Mouse (Mus musculus): ENCODE results near the gene Dop1b. TPM values are rescaled to one million over a fixed set of nuclear protein-coding genes. Genes with fewer than 3 reads are reported as not detected.
"Not testable (repeated sequence)": the region's sequence is repeated elsewhere in the genome, so short reads cannot be mapped to it uniquely, and the experiment has no call there.

Gene Dop1b
- total RNA-seq, 1 experiment, result 11.6 TPM

- Histone ChIP-seq H3K9me3 (ENCODE audit: control insufficient read depth, insufficient read depth, low read depth, low read length) (no peaks in the 10 kb centered on the region), H3K4me1 (ENCODE audit: control insufficient read depth in 2 of 2, insufficient read depth in 2 of 2, low read length in 2 of 2, poor library complexity in 1 of 2) (no peaks in the 10 kb centered on the region), H3K27ac (ENCODE audit: insufficient read depth, low read depth, low read length, poor library complexity, severe bottlenecking) (no peak overlapping the region), H3K9ac (ENCODE audit: insufficient read depth, low read depth, low read length, poor library complexity, severe bottlenecking) (no peak overlapping the region), H3K36me3 (ENCODE audit: control insufficient read depth, insufficient read depth, low read length, poor library complexity, severe bottlenecking) (peaks cover 4% of the 10 kb centered on the region; the same call in 1 of the 2 replicates), H3K4me3 (ENCODE audit: insufficient read depth in 1 of 2, low read depth in 1 of 2, low read length in 2 of 2, poor library complexity in 1 of 2, severe bottlenecking in 1 of 2) (no peak overlapping the region)
- in situ Hi-C loops (cut with MboI; ENCODE audit: low sequenced_read_pairs in 2 of 2, unreplicated experiment in 2 of 2), result loop anchor here in 1 of 2 experiments (10.0 kb wide), 1 partner anchor 93 kb away; the partner anchor contains the start of gene Cbr3
- no peak for DNase-seq (ENCODE audit: low read depth, low spot score)
- no peak for TF ChIP-seq CHD2 (IDR thresholded peaks at IDR 0.05; ENCODE audit: low read depth, low read length)
- no peak for TF ChIP-seq MAFK (IDR thresholded peaks at IDR 0.05; ENCODE audit: insufficient read depth, low read depth, low read length)
- no peak for TF ChIP-seq HCFC1 (IDR thresholded peaks at IDR 0.05; ENCODE audit: borderline replicate concordance, insufficient read depth, low read length)
- TF ChIP-seq ZC3H11A (IDR thresholded peaks at IDR 0.05; ENCODE audit: borderline replicate concordance, low read depth, low read length), result no peak
- TF ChIP-seq ZNF384 (IDR thresholded peaks at IDR 0.05; ENCODE audit: low read depth, low read length), result no peak
These were observed 65.7 kb downstream of the Dop1b start for GRCm38 (mm10) chr16:93777247-93777999.

GRCm38 (mm10) chr16:93778393-93778792, 66.7 kb downstream of the Dop1b start:
- H3K9me3 ChIP-seq (ENCODE audit: control insufficient read depth, insufficient read depth, low read depth, low read length); H3K9ac ChIP-seq (ENCODE audit: insufficient read depth, low read depth, low read length, poor library complexity, severe bottlenecking); DNase-seq (ENCODE audit: low read depth, low spot score); H3K36me3 ChIP-seq (ENCODE audit: control insufficient read depth, insufficient read depth, low read length, poor library complexity, severe bottlenecking); H3K27ac ChIP-seq (ENCODE audit: insufficient read depth, low read depth, low read length, poor library complexity, severe bottlenecking); H3K4me3 ChIP-seq (ENCODE audit: insufficient read depth in 1 of 2, low read depth in 1 of 2, low read length in 2 of 2, poor library complexity in 1 of 2, severe bottlenecking in 1 of 2); H3K4me1 ChIP-seq (ENCODE audit: control insufficient read depth in 2 of 2, insufficient read depth in 2 of 2, low read length in 2 of 2, poor library complexity in 1 of 2): not testable (repeated sequence)
- in situ Hi-C loops (cut with MboI; ENCODE audit: low sequenced_read_pairs in 2 of 2, unreplicated experiment in 2 of 2), result loop anchor here in 1 of 2 experiments (10.0 kb wide), 1 partner anchor 94 kb away; the partner anchor contains the start of gene Cbr3

- DNase-seq (ENCODE audit: low read depth, low spot score), result no peak
- in situ Hi-C loops (cut with MboI; ENCODE audit: low sequenced_read_pairs in 2 of 2, unreplicated experiment in 2 of 2), result loop anchor here in 1 of 2 experiments (10.0 kb wide), 1 partner anchor 95 kb away; the partner anchor contains the start of gene Cbr3
- Histone ChIP-seq H3K36me3 (ENCODE audit: control insufficient read depth, insufficient read depth, low read length, poor library complexity, severe bottlenecking) (peaks cover 2% of the 10 kb centered on the region; the same call in 1 of the 2 replicates), H3K4me3 (ENCODE audit: insufficient read depth in 1 of 2, low read depth in 1 of 2, low read length in 2 of 2, poor library complexity in 1 of 2, severe bottlenecking in 1 of 2) (no peak overlapping the region), H3K27ac (ENCODE audit: insufficient read depth, low read depth, low read length, poor library complexity, severe bottlenecking) (no peak overlapping the region), H3K9ac (ENCODE audit: insufficient read depth, low read depth, low read length, poor library complexity, severe bottlenecking) (no peak overlapping the region), H3K4me1 (ENCODE audit: control insufficient read depth in 2 of 2, insufficient read depth in 2 of 2, low read length in 2 of 2, poor library complexity in 1 of 2) (no peaks in the 10 kb centered on the region), H3K9me3 (ENCODE audit: control insufficient read depth, insufficient read depth, low read depth, low read length) (no peaks in the 10 kb centered on the region)
- TF ChIP-seq ZC3H11A (IDR thresholded peaks at IDR 0.05; ENCODE audit: borderline replicate concordance, low read depth, low read length), result no peak
- no peak for TF ChIP-seq ZNF384 (IDR thresholded peaks at IDR 0.05; ENCODE audit: low read depth, low read length)
- TF ChIP-seq MAFK (IDR thresholded peaks at IDR 0.05; ENCODE audit: insufficient read depth, low read depth, low read length), result no peak
- no peak for TF ChIP-seq HCFC1 (IDR thresholded peaks at IDR 0.05; ENCODE audit: borderline replicate concordance, insufficient read depth, low read length)
- TF ChIP-seq CHD2 (IDR thresholded peaks at IDR 0.05; ENCODE audit: low read depth, low read length), result no peak
These were observed 67.8 kb downstream of the Dop1b start for GRCm38 (mm10) chr16:93779554-93779953.

GRCm38 (mm10) chr16:93780660-93781479, 69.2 kb downstream of the Dop1b start:
- H3K9ac ChIP-seq (ENCODE audit: insufficient read depth, low read depth, low read length, poor library complexity, severe bottlenecking), result no peak overlapping the region
- no peak for DNase-seq (ENCODE audit: low read depth, low spot score)
- no peak overlapping the region for H3K4me3 ChIP-seq (ENCODE audit: insufficient read depth in 1 of 2, low read depth in 1 of 2, low read length in 2 of 2, poor library complexity in 1 of 2, severe bottlenecking in 1 of 2)
- TF ChIP-seq ZNF384 (IDR thresholded peaks at IDR 0.05; ENCODE audit: low read depth, low read length) (no peak), HCFC1 (IDR thresholded peaks at IDR 0.05; ENCODE audit: borderline replicate concordance, insufficient read depth, low read length) (no peak), CHD2 (IDR thresholded peaks at IDR 0.05; ENCODE audit: low read depth, low read length) (no peak), MAFK (IDR thresholded peaks at IDR 0.05; ENCODE audit: insufficient read depth, low read depth, low read length) (no peak), ZC3H11A (IDR thresholded peaks at IDR 0.05; ENCODE audit: borderline replicate concordance, low read depth, low read length) (no peak)
- H3K36me3 ChIP-seq (ENCODE audit: control insufficient read depth, insufficient read depth, low read length, poor library complexity, severe bottlenecking), result peaks cover 2% of the 10 kb centered on the region; the same call in 1 of the 2 replicates
- in situ Hi-C loops (cut with MboI; ENCODE audit: low sequenced_read_pairs in 2 of 2, unreplicated experiment in 2 of 2), result loop anchor here in 1 of 2 experiments (10.0 kb wide), 1 partner anchor 96 kb away; the partner anchor contains the start of gene Cbr3
- H3K9me3 ChIP-seq (ENCODE audit: control insufficient read depth, insufficient read depth, low read depth, low read length), result no peaks in the 10 kb centered on the region
- H3K4me1 ChIP-seq (ENCODE audit: control insufficient read depth in 2 of 2, insufficient read depth in 2 of 2, low read length in 2 of 2, poor library complexity in 1 of 2), result no peaks in the 10 kb centered on the region
- H3K27ac ChIP-seq (ENCODE audit: insufficient read depth, low read depth, low read length, poor library complexity, severe bottlenecking), result no peak overlapping the region

Data from ES-E14 (cell line).